Mouse (Mus musculus): Measurements from ENCODE around the gene Calm3. TPM values are rescaled to one million over a fixed set of nuclear protein-coding genes. Genes with fewer than 3 reads are reported as not detected.

Calm3 gene
- polyA plus RNA-seq, 1 experiment from 2014 or later: 296 TPM

DNA sequence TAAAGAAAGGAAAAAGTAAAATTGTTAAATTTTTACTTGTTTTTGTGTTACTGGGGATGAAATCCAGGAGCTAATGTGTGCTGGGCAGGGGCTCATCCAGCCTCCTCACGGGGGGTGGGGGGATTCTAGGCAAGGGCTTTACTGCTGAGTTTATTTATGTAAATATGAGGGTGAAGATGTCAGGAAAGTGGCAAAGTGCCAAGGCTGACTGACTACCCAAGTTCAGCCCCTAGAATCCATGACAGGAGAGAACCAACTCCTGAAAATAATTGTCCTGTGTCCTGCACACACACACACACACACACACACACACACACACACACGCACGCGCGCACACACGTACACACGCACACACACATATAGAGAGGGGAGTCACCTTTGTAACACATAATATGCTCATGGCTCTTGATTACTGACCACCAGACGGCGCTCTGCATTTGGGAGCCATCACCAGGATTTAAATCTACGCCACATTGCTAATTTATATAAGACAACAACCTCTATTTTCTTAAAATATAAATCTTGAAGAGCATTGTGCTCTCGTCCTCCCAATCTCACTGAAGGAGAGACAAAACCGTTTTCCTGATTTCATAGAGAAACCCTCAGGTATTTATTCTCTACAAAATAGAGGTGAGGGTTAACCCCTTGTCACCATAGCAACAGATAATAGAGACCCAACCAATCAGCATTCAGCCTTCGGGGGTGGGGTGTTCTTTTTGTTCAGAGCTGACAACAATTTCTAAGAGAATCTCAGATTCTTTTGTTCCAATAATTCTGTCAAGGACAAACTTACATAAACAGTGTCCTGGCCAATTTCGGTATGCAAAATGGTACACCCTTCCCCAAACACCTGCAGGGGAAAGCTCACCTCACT, 9.0 kb upstream of the Calm3 start:
- Histone ChIP-seq H3K9me3 (replicated peaks) (no peaks in the 10 kb centered on the region), H3K4me3 (no peak overlapping the region), H3K27ac (peak overlapping the region; percentile 59), H3K36me3 (ENCODE audit: poor library complexity, severe bottlenecking) (no peaks in the 10 kb centered on the region), H3K4me1 (peaks cover 32% of the 10 kb centered on the region), H3K27me3 (no peaks in the 10 kb centered on the region), H3K4me2 (peak overlapping the region; percentile 20; the same call in 1 of the 2 replicates), H3K9ac (no peak overlapping the region; the same call in 1 of the 2 replicates)
- peak; percentile 61 for ATAC-seq
- 25% methylated on average over 14 of the region's 14 CpGs for WGBS

DNA sequence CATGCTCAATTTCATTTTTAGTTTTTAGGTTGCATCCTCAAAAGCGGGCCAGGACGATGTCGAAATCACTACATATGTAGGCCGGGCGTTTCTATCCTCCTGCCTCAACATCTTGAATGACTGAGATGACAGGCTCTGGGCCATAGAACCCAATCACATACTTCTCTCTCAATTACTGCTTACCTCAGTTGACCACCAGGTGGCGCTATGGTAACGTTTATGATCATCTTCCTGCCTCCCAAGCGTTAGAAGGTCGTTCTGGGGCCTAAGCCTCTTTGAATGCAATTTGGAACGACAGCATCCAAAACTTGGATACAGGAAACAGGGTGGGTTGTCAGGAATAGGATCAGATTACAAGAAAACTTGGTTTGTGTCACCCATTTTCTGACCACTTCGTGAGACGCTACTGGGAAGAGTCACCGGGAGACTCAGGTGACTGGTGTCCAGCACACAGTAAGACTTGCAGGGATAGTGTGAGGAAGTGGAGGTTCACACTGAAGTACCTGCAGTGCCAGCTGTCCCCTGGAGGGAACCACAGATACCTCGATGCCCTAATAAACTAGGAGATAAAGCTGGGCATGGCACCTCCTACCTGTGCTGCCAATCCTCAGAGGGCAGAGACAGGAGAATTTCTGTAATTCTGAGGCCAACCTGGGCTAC, 8.2 kb upstream of the Calm3 start:
- Histone ChIP-seq H3K27ac (peak overlapping the region; percentile 59), H3K4me3 (no peak overlapping the region), H3K4me1 (peaks cover 29% of the 10 kb centered on the region), H3K9me3 (replicated peaks) (no peaks in the 10 kb centered on the region), H3K9ac (no peak overlapping the region), H3K27me3 (no peaks in the 10 kb centered on the region), H3K36me3 (ENCODE audit: poor library complexity, severe bottlenecking) (no peaks in the 10 kb centered on the region), H3K4me2 (no peak overlapping the region)
- 15% methylated on average over 14 of the region's 14 CpGs for WGBS
- ATAC-seq: peak; percentile 73

DNA sequence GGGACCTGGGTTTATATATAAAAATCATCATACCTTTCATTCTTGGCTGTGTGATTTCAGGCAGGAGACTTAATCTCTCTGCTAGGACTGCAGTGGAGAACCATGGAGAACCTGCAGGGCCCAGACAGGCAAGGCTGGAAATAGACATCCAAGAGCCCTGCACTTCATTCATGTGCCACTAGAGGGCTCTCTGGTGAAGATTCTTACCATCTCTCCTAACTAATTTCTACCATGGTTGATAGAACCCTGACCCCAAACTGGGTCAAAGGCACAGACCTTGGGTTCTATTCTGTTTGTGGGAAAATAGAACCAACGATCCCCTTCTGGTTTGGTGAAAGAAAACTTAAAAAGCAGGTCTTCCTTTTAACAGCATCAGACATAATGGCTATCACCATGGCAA, 6.9 kb upstream of the Calm3 start:
- Histone ChIP-seq H3K4me1 (peaks cover 29% of the 10 kb centered on the region), H3K9ac (no peak overlapping the region), H3K36me3 (ENCODE audit: poor library complexity, severe bottlenecking) (no peaks in the 10 kb centered on the region), H3K4me3 (no peak overlapping the region), H3K27ac (no peak overlapping the region), H3K9me3 (replicated peaks) (no peaks in the 10 kb centered on the region), H3K27me3 (no peaks in the 10 kb centered on the region), H3K4me2 (no peak overlapping the region)
- WGBS: 4% methylated on average over 1 of the region's 1 CpGs
- ATAC-seq: peak; percentile 5

DNA sequence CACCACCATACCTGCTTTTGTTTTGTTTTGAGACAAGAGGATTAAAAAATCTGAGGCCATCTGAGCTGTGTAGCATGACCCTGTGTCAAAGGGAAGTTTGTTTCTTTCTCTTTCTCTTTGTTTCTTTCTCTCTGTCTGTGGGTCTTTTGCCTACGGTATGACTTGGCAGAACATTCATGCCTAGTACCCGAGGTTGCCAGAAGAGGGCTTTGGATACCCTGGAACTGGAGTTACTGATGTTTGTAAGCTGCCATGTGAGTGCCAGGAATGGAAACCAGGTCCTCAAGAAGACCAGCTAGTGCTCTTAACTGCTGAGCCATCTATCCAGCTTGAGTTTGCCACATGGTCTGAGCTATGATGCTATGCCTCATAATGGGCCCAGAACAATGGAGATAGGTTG, 4.4 kb upstream of the Calm3 start:
- Histone ChIP-seq H3K4me2 (no peak overlapping the region), H3K4me1 (peaks cover 24% of the 10 kb centered on the region), H3K9ac (no peak overlapping the region), H3K27me3 (no peaks in the 10 kb centered on the region), H3K9me3 (replicated peaks) (no peaks in the 10 kb centered on the region), H3K27ac (no peak overlapping the region), H3K4me3 (no peak overlapping the region), H3K36me3 (ENCODE audit: poor library complexity, severe bottlenecking) (no peaks in the 10 kb centered on the region)
- no peak for ATAC-seq
- 38% methylated on average over 2 of the region's 2 CpGs for WGBS

DNA sequence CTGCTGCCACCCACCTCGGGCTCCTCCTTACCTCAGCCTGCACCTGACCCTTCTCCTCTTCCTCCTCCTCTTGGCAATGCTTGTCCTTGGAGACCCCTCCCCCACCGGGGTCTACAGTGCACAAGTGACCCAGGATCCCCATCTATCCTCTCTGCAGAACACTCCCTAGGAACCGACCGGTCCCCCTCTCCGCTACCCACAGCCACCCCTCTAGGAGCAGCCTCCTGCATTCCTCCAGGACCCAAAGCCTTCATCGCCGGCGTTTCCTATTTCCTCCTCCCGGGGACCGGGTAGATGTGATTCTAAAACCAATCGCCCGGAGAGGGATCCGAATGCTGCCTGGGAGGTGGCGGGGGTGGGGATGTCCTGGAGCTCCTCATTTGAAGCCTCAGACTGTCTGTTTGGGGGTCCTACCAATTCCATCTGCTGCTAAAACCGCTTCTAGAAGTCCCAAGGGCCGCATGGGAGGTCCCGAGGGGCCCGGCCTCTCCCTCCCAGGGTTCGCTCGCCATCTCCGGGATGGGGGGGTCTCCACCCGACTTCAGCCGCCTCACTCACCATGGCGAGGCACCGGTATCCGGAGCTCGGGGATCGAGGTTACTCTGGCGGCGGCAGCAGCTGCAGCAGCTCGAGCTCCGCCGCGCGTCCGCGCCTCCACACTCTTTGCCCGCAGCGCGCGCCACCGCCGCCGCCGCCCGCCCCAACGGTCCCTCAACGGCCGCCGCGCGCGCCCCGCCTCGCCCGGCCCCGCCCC, 454 bp downstream of the Calm3 start:
- peak; percentile 6 for ATAC-seq
- peak overlapping the region; percentile 86 for H3K4me3 ChIP-seq
- under 1% methylated on average over 57 of the region's 57 CpGs for WGBS

DNA sequence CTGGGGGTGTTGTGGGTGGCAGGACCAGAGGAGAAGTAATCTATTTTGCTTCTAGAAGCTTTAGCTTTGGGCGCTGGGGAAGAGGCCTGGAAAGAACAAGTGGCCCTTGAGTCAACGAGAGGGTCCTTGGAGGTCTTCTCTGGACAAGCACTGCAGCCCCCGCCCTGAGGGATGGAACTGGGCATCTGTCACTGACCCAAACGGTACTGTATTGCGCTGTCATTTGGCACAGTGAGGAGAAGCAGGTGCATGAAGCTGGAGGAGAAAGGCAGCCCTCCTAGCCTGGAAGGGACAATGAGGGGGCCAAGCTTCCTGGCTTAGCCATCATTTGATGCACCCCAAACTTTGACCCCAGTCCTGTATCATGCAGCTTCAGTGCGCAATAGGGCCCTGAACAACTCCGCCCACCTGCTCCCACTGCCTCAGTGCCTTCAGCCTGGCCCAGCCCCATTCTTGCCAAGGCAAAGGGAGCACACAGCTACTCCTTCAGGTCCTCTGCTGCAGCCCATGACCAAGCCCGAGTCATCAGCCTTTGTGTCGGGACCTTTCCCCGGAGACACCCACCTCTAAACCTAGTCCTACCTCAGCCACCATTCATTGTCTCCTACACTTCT, 1.4 kb downstream of the Calm3 start:
- Histone ChIP-seq H3K9me3 (replicated peaks) (no peaks in the 10 kb centered on the region), H3K36me3 (ENCODE audit: poor library complexity, severe bottlenecking) (peaks cover 28% of the 10 kb centered on the region), H3K27ac (peak overlapping the region; percentile 96), H3K4me1 (peaks cover 52% of the 10 kb centered on the region), H3K9ac (peak overlapping the region; percentile 97), H3K4me3 (peak overlapping the region; percentile 86), H3K4me2 (peak overlapping the region; percentile 95), H3K27me3 (no peaks in the 10 kb centered on the region)
- ATAC-seq: no peak
- 43% methylated on average over 10 of the region's 10 CpGs for WGBS

More for the DNA sequence above, 454 bp downstream of the Calm3 start:
- no peaks in the 10 kb centered on the region for H3K27me3 ChIP-seq
- no peaks in the 10 kb centered on the region for H3K9me3 ChIP-seq (replicated peaks)
- H3K36me3 ChIP-seq (ENCODE audit: poor library complexity, severe bottlenecking): peaks cover 18% of the 10 kb centered on the region
- peak overlapping the region; percentile 95 for H3K4me2 ChIP-seq
- peak overlapping the region; percentile 97 for H3K9ac ChIP-seq
- H3K4me1 ChIP-seq: peaks cover 48% of the 10 kb centered on the region
- peak overlapping the region; percentile 96 for H3K27ac ChIP-seq

DNA sequence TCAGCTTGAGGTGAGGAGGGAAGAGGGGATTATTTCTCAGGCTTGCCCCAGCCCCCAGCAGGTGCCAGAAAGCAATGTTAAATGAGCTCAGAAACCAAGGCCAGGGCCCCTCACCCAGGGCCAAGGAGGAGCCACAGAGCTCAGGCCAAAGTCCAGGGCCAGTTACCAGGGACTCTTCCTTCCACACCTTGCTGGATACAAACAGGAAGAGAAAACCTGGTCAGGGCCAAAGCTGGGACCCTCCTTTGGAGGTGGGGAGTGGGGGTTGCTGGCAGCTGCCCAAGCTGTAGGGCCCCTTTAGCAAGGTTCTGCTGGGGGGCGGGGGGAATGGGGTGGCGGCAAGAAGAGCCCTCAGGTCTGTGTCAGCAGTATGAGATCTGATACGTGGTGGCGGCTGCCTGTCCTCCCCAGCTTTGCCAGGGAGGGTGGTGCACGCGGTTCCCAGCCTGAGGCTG, 2.0 kb downstream of the Calm3 start:
- H3K9ac ChIP-seq: peak overlapping the region; percentile 97
- no peaks in the 10 kb centered on the region for H3K27me3 ChIP-seq
- H3K4me2 ChIP-seq: peak overlapping the region; percentile 95

DNA sequence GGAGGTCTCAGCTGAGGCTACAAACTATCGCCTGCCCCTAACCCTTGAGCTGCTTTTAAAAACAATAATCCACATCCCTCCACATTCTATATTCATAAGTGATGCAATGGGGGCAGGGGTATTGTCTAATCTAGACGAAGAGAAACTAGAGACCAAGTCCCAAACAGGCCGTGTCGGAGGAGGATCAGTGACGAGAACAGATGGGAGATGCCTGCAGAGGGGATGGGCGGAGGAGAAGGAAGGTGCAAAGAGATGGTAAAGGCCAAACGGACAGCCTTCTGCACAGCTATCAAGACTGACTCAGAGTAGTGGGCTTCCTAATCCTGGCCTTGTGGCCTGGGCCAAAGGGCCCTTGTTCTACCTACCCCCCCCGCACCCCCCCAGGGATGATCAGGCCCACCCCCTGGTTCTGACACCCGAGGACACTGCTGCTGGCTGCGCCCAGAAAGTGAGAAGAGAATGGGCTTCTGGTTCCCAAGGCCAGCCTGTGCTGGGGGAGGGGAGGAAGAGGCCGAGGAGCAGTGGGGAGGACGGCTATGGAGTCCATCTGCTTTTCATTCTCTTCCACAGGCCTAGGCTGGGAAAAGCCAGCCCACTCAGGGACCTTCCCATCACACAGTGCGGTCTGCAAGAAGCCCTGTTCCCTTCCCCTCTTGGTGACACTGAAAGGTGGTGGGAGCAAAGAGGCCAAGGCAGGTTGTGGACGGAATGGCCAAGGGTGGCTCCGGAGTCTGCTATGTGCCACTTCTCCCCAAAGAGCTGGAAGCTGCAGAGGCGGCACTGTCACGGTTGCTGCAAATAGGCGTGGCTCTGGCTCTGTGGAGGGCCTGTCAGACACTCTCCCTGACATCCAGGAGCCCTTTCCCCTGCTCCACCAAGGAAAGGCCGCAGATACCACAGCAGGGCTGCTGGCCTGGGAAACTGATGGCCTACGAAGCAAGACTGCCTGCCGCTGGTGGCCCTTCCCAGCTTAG, 2.8 kb downstream of the Calm3 start:
- H3K4me1 ChIP-seq: peaks cover 52% of the 10 kb centered on the region
- H3K9me3 ChIP-seq (replicated peaks): no peaks in the 10 kb centered on the region
- WGBS: 40% methylated on average over 21 of the region's 21 CpGs
- H3K4me3 ChIP-seq: peak overlapping the region; percentile 86
- H3K36me3 ChIP-seq (ENCODE audit: poor library complexity, severe bottlenecking): peaks cover 41% of the 10 kb centered on the region
- H3K9ac ChIP-seq: peak overlapping the region; percentile 97
- H3K27me3 ChIP-seq: no peaks in the 10 kb centered on the region
- no peak for ATAC-seq
- H3K4me2 ChIP-seq: peak overlapping the region; percentile 95
- H3K27ac ChIP-seq: peak overlapping the region; percentile 96

More for the DNA sequence above, 2.0 kb downstream of the Calm3 start:
- H3K27ac ChIP-seq: peak overlapping the region; percentile 96
- 32% methylated on average over 6 of the region's 6 CpGs for whole genome bisulfite sequencing
- peak overlapping the region; percentile 86 for H3K4me3 ChIP-seq
- peaks cover 52% of the 10 kb centered on the region for H3K4me1 ChIP-seq
- H3K36me3 ChIP-seq (ENCODE audit: poor library complexity, severe bottlenecking): peaks cover 33% of the 10 kb centered on the region
- no peak for ATAC-seq
- H3K9me3 ChIP-seq (replicated peaks): no peaks in the 10 kb centered on the region

DNA sequence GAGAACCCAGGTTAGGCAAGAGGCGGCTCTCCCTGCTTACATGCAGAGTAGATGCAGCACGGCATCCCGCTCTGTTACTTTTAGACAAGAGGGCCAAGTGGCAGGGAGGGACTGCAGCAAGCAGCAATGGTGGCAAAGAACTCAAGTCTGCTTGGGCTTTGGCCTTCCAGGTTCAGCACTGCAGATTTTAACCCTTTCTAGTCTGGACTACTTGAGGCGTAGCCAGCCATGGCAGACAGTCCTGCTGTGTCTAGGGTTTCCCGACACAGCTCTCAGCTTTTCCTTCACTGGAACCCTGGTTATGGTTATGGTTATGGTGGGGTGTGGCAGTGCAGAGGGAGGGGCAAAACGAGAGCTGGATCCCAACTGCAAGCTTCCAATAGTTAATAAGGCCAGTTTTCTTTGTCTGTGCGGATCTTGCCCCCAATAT, 3.7 kb downstream of the Calm3 start:
- Histone ChIP-seq H3K9me3 (replicated peaks) (no peaks in the 10 kb centered on the region), H3K4me2 (peak overlapping the region; percentile 42), H3K36me3 (ENCODE audit: poor library complexity, severe bottlenecking) (peaks cover 51% of the 10 kb centered on the region), H3K4me1 (peaks cover 52% of the 10 kb centered on the region), H3K27me3 (no peaks in the 10 kb centered on the region), H3K27ac (no peak overlapping the region; the same call in 1 of the 2 replicates), H3K9ac (peak overlapping the region; percentile 51; the same call in 1 of the 2 replicates), H3K4me3 (0 out of 2 replicates have a peak overlapping the region, but pooled peaks have one; percentile 3)
- ATAC-seq: no peak
- WGBS: 81% methylated on average over 7 of the region's 7 CpGs

DNA sequence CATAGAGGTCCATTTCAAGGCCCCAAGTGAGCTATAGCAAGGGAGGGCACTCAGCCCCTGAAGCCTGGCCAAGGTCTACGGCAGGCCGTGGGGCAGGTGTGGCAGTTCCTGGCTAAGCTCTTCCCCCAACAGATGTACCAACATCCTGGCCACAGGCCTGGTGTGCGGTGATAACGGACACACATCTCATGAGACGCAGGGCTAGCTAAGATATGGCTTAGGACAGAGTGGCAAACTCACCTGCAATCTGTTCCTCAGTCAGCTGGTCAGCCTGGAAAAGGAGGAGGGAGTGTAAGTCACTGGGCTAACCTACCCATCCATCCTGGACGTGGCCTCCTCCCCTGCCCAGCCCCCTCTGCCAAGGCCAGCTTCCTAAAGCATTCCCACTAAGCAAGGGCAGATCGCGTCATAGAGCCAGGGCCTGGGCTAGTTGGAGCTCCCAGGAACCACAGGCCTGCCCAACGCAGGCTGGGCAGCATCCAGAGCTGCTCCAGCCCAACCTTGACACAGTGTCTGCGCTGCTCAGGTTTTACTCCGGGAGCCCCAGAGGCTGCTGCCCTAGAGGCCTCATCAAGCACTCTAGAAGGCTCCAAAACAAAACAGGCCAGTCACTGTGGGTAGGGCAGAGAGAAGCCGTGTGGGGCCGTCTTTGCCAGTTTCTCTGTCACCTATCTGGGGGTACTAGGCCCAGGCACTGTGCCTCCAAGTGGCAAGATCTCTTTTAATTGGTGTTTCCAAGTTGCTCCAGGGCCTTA, 4.3 kb downstream of the Calm3 start:
- 87% methylated on average over 13 of the region's 13 CpGs for WGBS

More for the DNA sequence above, 4.3 kb downstream of the Calm3 start:
- Histone ChIP-seq H3K4me2 (peak overlapping the region; percentile 42), H3K4me3 (0 out of 2 replicates have a peak overlapping the region, but pooled peaks have one; percentile 3), H3K4me1 (peaks cover 50% of the 10 kb centered on the region), H3K27ac (no peak overlapping the region; the same call in 1 of the 2 replicates), H3K36me3 (ENCODE audit: poor library complexity, severe bottlenecking) (peaks cover 57% of the 10 kb centered on the region), H3K27me3 (no peaks in the 10 kb centered on the region), H3K9ac (peak overlapping the region; percentile 51; the same call in 1 of the 2 replicates), H3K9me3 (replicated peaks) (no peaks in the 10 kb centered on the region)
- ATAC-seq: no peak
